Mouse (Mus musculus) frontal cortex, adult 2 months (tissue): ENCODE data around the gene Zfp579. TPM values are rescaled to one million over a fixed set of nuclear protein-coding genes. Genes with fewer than 3 reads are reported as not detected.

Experiments
- DNase-seq, 2 experiments: peaks; one replicate each; pipeline ENCODE4 v3.0.0; 2022; ENCODE audit warnings: low spot score in 1 of 2; ENCODE audit errors: extremely low spot score in 1 of 2
- polyA plus RNA-seq: library from polyadenylated mRNA; depleted of rRNA; stranded (reverse); fragments of >200 nt; gene quantifications from 2 replicates; pipeline ENCODE4 v1.2.3, GENCODE M21; 2012; rRNA removed

The Zfp579 gene
- polyA plus RNA-seq, 1 experiment: 49.7 TPM

DNA sequence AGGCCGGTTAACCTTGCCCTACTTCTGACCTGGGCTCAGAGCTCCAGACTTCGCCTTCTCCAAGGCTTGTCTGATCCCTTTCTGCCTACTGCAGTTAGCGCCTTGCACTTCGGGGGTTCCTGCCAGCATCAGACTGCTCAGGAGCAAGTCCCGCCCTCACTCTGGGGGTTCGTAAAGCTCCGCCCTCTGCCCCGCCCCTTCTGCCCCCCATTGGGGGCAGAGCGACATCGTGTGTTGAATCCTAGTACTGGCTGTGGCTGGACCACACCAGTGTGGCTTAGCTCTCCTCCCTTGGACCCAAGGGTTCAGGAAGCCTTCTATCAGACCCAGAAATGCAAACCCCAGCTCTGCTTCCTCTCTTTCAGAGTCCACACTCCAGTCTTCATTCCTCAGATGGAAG is 31.7 kb downstream of the Zfp579 start, which contains the start of gene Sbk2:
Sbk2 (minus strand) TSS at position 135 of the 400 bp plus-strand sequence.
- DNase-seq: peak; percentile 20 to 78

DNA sequence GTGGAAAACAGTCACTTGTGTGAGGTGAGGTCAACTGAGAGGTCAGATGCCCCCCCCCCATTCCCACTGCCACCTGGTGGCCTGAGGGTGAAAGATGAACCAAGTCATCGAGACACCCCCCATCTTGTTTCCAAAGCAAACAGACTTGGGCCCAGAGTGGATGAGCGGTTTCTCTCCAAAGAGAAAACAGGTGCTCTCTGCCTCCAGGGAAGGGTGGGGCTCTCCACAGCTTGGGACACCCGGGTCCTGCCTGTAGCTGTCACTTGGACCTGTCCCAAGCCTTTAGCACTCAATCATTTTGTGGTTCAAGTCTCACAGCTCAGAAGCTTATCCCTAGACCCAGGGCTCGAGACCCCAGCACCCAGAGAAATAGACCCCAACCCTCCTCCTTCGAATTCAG is 32.4 kb downstream of the Zfp579 start:
- no peak for DNase-seq

DNA sequence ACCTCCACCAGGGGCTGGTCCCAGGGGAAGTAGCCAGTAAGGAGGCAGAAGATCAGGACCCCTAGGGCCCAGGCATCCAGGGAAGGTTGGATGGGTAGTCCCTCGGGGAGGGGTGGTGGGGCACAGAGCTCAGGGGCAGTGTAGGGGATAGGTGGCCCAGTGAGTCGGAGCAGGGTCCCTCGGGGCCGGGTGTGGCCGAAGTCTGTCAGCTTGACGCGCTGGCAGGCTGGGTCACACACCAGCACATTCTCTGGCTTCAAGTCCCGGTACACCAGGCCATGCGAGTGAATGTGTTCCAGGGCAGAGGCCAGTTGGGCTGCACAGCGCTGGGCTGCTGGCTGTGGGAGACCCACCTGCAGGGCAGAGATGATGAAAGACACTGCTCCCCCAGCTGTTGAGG is 38.6 kb downstream of the Zfp579 start:
- no peak for DNase-seq

DNA sequence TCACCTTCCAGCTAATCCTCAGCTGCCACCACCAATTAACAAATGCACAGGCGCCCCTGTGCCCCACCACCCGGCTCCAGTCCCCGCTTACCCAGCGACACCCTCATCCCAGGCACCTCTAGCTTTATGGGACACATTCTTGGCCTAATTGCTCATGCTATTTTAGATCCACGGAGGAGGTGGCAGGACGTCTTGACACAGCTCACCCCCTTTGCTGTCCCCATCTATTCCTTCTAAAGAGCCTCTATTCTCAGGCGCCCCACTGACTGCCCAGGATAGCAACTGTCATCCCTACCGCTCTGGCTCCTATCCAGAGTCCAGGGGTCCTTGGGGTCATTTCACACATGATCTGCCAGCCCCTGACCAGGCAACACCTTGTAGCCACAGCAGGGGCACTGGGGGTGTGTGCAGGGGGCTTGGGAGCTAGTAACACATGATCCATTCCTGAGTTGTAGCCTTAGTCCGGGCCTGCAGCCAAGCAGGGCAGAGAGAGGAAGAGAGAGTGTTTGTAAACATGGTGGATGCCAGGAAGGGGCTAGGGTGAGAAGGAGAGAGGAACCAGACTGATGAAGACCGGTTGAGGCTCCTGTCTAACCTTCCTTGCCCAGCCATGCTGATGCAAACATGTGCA is 42.0 kb downstream of the Zfp579 start:
- DNase-seq: no peak

DNA sequence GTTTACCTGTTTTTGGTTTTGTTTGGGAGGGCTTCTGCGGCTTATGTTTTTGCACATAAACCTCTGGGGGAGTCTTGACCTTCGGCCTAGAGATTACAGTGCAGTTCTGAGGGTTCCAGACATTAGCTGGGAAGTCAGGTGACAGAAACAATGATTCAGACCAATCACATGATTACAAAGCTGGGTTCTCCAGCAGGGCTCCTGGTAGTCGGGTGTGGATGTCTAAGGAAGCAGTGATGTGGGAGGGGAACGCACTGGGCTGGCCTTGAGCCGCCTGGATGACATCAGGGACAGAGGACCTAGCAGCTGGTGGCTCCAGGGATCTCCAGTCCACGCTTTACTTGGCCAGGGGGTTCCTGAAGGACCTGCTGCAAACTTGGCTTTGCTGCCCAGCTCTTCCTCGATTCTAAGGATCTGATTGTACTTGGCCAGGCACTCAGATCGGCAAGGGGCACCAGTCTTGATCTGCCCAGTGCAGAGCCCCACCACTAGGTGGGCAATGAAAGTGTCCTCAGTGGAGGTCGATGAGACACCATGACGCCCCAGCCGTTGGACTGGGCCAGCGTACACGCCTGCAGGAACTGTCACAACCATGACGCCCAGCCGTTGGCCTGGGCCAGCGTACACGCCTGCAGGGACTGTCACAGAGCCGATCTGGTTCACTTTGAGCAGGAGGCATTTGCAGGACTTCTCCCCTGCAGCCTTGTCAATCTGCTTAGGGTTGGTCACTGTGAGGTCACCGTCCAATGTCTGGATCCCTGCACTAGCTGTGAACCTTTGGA is 45.2 kb downstream of the Zfp579 start:
- DNase-seq: no peak

DNA sequence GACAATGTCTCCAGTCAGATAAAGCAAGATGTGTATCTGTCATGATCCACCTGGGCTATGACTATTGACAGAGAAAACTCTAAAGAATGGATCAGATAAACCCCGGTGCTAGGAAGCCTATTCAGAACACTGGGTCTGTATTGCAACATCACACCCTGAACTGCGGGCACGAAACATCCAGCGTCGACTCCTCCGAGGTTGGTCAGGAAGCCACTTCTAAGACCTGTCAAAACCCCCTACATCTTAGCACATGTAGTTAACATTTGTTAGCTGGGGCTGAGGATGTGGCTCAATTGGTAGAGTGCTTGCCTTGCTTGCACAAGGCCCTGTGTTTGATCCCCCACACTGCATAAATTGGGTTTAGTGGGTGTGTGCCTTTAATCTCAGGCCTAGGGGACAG is 47.6 kb downstream of the Zfp579 start:
- DNase-seq: no peak

DNA sequence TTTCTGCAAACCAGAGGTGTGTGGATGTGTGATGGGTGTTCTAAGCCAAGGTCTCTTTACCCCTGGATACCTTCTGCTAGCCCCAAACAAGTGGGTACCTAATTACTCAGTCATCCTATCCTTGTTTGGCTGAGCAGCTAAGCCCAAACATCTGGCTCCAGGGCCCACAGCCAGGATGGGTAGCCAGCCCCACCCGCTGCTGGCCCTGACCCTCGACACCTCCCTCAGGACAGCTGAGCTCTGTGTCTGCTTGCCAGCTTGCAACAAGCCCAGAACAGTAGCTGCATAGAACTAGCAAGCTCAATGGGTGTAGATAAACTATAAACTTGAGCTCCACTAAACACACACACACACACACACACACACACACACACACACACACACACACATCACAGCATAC is 48.1 kb downstream of the Zfp579 start:
- DNase-seq: peak in 1 of 2 experiments; percentile 23

DNA sequence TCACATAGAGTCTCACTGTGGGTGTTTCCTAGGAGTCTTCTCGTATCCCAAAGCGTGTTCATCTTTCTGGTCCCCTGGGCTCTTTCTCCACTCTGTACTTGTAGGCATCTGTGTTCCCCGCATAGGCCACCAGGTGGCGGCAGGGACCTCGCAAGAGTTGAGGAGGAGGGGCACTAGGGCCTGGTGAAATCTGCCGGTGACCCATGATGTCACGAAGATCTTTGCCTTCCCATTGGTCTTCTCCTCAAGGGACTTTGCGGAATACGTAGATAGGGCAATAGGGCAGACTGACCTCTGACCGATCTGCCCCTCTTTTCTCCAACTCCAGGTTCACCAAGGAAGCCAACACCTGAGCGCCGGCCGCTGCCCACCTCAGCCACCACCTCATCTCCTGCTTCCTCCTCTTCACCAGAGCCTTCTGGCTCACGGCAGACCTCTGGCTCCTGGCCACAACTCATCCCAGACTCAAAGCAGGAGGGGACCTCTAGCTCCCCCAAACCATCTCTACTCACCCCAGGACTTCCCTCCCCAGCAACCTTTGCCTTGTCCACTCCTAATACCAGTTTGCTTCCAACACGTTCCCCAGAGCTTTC is 52.6 kb downstream of the Zfp579 start:
- peak; percentile 91 to 98 for DNase-seq

DNA sequence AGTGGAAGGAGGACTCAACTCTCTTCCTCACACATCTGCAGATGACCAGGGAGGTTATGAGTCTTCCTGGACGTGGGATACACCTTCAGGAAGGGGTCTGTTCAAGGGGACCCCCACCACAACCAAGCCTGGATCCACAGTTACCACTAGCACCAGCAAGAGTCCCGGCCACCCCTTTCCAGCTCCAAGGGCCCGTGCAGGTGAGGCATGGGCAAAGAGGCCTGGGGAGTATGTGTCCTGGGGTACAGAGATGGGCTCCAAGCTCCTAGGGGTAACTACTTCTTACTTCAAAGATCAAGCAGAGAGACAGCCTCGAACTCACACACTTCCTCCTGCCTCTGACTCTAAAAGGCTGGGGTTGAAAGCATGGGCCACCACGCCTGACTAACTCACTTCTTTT is 53.3 kb downstream of the Zfp579 start:
- no peak for DNase-seq

DNA sequence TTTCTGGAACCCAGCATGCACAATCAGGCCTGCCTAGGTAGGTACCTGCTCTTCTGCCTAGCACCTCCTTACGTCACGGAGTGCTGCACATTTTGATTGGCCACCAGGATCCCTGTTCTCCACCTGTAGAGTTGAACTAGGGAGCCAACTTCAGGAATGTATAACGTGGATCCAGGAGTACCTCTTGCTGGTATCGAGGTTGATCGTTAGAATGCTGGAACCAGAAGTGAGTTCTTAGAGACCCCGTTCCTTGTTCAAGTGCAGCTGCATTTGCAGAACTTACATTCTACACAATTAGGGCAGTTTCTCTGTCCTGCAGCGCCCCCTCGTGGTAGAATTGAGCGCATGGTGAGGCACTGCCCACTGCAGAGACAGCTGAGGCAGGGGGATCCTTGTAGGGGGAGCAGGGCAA is 55.9 kb downstream of the Zfp579 start:
- peak in 1 of 2 experiments; percentile 89 for DNase-seq

DNA sequence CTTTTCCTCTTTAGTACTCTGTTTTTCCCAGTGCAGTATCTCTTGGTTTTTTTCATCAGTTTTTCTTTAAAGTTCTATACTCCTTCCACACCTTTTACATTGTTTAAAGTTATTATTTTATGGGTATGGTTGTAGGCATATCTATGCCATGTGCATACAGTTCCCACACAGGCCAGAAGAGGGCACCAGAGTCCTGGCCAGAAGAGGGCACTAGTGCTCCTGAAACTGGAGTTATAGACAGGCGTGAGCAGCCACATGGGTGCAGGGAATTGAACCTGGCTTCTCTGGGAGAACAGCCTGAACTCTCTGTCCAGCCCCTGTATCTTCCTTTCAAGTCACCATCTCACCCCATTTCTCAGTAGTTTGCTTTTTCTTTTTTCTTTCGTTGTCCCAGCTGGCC is 57.5 kb downstream of the Zfp579 start:
- DNase-seq: peak in 1 of 2 experiments; percentile 80

DNA sequence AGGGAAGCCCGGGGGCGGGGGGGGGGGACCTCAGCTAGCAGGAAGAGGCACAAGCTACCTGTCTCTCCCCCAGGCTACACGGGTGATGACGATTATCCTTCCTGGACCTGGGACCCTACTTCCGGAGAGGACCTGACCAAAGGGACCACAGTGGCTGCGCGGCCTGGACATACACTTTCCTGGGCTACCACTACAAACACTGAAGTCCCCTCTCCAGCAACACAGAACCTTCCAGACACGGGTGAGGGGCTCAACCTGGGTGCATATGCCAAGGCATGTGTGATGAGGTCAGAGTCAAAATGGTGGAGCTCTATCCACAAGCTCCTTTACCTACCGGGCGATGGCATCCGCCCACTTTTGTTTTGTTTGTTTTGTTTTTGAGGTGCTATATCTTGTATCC is 58.6 kb downstream of the Zfp579 start:
- DNase-seq: no peak

DNA sequence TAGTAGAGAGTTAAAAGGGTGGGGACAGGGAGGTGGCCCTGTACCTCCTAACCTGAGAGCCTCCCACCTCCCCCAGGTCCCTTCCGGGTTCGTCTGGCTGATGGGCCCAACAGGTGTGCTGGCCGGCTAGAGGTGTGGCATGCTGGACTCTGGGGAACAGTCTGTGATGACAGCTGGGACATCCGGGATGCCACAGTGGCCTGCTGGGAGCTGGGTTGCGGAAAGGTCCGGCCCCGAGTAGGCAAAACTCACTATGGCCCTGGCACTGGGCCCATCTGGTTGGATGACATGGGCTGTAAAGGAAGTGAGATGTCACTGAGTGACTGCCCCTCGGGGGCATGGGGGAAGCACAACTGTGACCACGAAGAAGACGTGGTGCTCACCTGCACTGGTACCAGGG is 59.1 kb downstream of the Zfp579 start:
- DNase-seq: no peak

DNA sequence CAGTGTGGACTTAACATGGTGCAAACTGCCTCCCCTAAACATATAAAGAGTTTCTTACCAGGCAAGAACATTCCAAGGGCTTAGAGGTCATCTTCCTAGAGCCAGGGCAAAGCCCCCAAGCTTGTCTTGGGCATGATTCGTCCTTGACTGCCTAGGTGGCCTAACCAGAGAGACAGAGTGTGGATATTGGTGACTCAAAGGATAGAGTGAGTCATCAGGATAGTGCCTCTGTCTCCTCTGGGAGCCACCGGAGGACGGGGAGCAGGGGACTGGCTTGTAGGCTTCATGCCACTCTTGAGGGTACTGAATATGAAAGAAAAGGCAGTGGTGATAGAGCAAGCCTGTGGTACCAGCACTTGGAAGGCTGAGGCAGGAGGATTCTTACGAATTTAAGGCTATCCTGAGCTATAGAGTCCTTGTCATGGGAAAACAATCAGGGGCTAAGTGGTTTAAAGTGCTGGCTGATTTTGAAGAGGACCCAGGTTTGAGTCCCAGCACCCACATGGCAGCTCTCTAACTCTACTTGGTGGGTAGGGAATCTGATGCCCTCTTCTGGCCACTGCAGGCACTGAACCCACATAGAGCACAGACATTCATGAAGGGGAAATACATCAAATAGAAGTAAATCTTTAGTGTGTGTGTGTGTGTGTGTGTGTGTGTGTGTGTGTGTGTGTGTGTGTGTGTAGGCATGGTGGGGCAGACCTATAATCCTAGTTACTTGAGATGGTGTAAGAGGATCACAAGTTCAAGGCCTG is 61.6 kb downstream of the Zfp579 start:
- no peak for DNase-seq

Other genes starting within 250 kb of the Zfp579 start
- gene Cox6b2, start 243.1 kb downstream of the Zfp579 start, polyA plus RNA-seq: 16.1 and 19.8 TPM in 2 replicates
- 0.02 TPM in 1 of 2 replicates, not detected in the other for gene Fam71e2, start 224.9 kb downstream of the Zfp579 start, polyA plus RNA-seq
- gene Il11, start 213.3 kb downstream of the Zfp579 start, polyA plus RNA-seq: 0.25 and 0.38 TPM in 2 replicates
- gene Tmem190, start 213.2 kb downstream of the Zfp579 start, polyA plus RNA-seq: not detected in 2 replicates
- gene Tmem238, start 206.5 kb downstream of the Zfp579 start, polyA plus RNA-seq: 4.3 and 5.1 TPM in 2 replicates
- gene Rpl28, start 203.3 kb downstream of the Zfp579 start, polyA plus RNA-seq: 306 and 348 TPM in 2 replicates
- 146 and 177 TPM in 2 replicates for gene Ube2s, start 183.6 kb downstream of the Zfp579 start, polyA plus RNA-seq
- gene Shisa7, start 151.5 kb downstream of the Zfp579 start, polyA plus RNA-seq: 149 and 155 TPM in 2 replicates
- 10.6 and 13.8 TPM in 2 replicates for gene Isoc2b, start 125.9 kb downstream of the Zfp579 start, polyA plus RNA-seq
- gene Isoc2a, start 119.0 kb downstream of the Zfp579 start, polyA plus RNA-seq: 10.7 and 12.0 TPM in 2 replicates
- 0.44 and 0.53 TPM in 2 replicates for gene Gm36210, start 89.6 kb downstream of the Zfp579 start, polyA plus RNA-seq
- gene Zfp628, start 80.9 kb downstream of the Zfp579 start, polyA plus RNA-seq: 9.6 and 10.8 TPM in 2 replicates
- gene Nat14, start 74.1 kb downstream of the Zfp579 start, polyA plus RNA-seq: 99.2 and 108 TPM in 2 replicates
- gene Ssc5d, start 70.4 kb downstream of the Zfp579 start, polyA plus RNA-seq: 11.1 and 12.5 TPM in 2 replicates
- gene Sbk2, start 31.8 kb downstream of the Zfp579 start, polyA plus RNA-seq: 0.22 and 0.27 TPM in 2 replicates
- 2.2 and 2.5 TPM in 2 replicates for gene Sbk3, start 25.0 kb downstream of the Zfp579 start, polyA plus RNA-seq
- 11.7 and 13.5 TPM in 2 replicates for gene Zfp524, start 18.3 kb upstream of the Zfp579 start, polyA plus RNA-seq
- 22.7 TPM in 2 replicates for gene Fiz1, start 18.5 kb upstream of the Zfp579 start, polyA plus RNA-seq
- not detected in 2 replicates for gene Gm44973, start 19.3 kb upstream of the Zfp579 start, polyA plus RNA-seq
- 33.1 and 35.5 TPM in 2 replicates for gene Zfp865, start 24.2 kb upstream of the Zfp579 start, polyA plus RNA-seq
- 80.6 and 81.7 TPM in 2 replicates for gene Ccdc106, start 24.4 kb upstream of the Zfp579 start, polyA plus RNA-seq
- gene 4632433K11Rik, start 38.0 kb upstream of the Zfp579 start, polyA plus RNA-seq: not detected in 2 replicates
- gene Zfp784, start 42.3 kb upstream of the Zfp579 start, polyA plus RNA-seq: 8.4 and 8.8 TPM in 2 replicates
- gene Zfp580, start 55.4 kb upstream of the Zfp579 start, polyA plus RNA-seq: 49.7 and 56.0 TPM in 2 replicates
- gene U2af2, start 66.0 kb upstream of the Zfp579 start, polyA plus RNA-seq: 225 and 229 TPM in 2 replicates
- gene Epn1, start 84.1 kb upstream of the Zfp579 start, polyA plus RNA-seq: 387 and 425 TPM in 2 replicates
- gene Rfpl4, start 120.8 kb upstream of the Zfp579 start, polyA plus RNA-seq: not detected in 2 replicates
- 0.40 and 0.61 TPM in 2 replicates for gene Rasl2-9, start 129.8 kb upstream of the Zfp579 start, polyA plus RNA-seq
- gene Vmn1r55, start 153.5 kb upstream of the Zfp579 start, polyA plus RNA-seq: not detected in 2 replicates
- gene Vmn1r56, start 200.6 kb upstream of the Zfp579 start, polyA plus RNA-seq: not detected in 2 replicates
- gene Vmn1r57, start 222.3 kb upstream of the Zfp579 start, polyA plus RNA-seq: not detected in 2 replicates